ENCODE assay signal across 21 mouse cellular contexts in genomic region chr5:62778682-62779081, GRCm38 (mm10). TPM values are rescaled to one million over a fixed set of nuclear protein-coding genes. Genes with fewer than 3 reads are reported as not detected.
DNase-seq lines count a peak whose midpoint lies in the region; TF ChIP-seq lines count a peak whose summit lies in the region.
"Had no signal": no experiment of that assay in that cellular context is flagged by ENCODE, and none has a peak within 500 bp of the region (broad histone marks: within the 10 kb centered on the region; RNA-seq: fewer than 3 reads in every experiment).

No protein-coding gene starts in this region.

- no peak overlapping the region for H3K4me3 ChIP-seq in layer of hippocampus, adult 2 months
- H3K4me3 ChIP-seq in kidney, adult 2 months (ENCODE audit: insufficient read depth, low read depth, low read length): no peak overlapping the region
- H3K4me3 ChIP-seq: hindbrain, embryonic 13.5 days; limb, embryonic 15.5 days; midbrain, embryonic 12.5 days; neural tube, embryonic 13.5 days had no signal

- 0 out of 2 replicates have a peak overlapping the region, but pooled peaks have one; percentile 11 for H3K27ac ChIP-seq in layer of hippocampus, adult 2 months
- no peak overlapping the region for H3K27ac ChIP-seq in kidney, adult 2 months (ENCODE audit: insufficient read depth, low read depth, low read length)
- H3K27ac ChIP-seq: hindbrain, embryonic 13.5 days; limb, embryonic 15.5 days; midbrain, embryonic 12.5 days; neural tube, embryonic 13.5 days had no signal

- TF ChIP-seq CTCF in layer of hippocampus, adult 2 months (conservative IDR thresholded peaks at IDR 0.05): no peak
- no peak for TF ChIP-seq CTCF in brain, embryonic 14.5 days (IDR thresholded peaks at IDR 0.05; ENCODE audit: borderline replicate concordance, extremely low read depth, insufficient read depth, insufficient read length)
- no peak for TF ChIP-seq CTCF in kidney, adult 2 months (conservative IDR thresholded peaks at IDR 0.05; ENCODE audit: insufficient read depth, insufficient read length, low read depth, low read length)

- no peak for TF ChIP-seq POLR2A in brain, embryonic 14.5 days (IDR thresholded peaks at IDR 0.05; ENCODE audit: borderline replicate concordance, extremely low read depth, insufficient read depth, insufficient read length, poor library complexity, severe bottlenecking)
- TF ChIP-seq POLR2A in kidney, adult 2 months (IDR thresholded peaks at IDR 0.05; ENCODE audit: low read depth, low read length): no peak

- no peak for DNase-seq in layer of hippocampus, adult 2 months (ENCODE audit: low spot score in 2 of 2)
- no peak for DNase-seq in layer of hippocampus, adult 8-10 months (ENCODE audit: low spot score in 2 of 2)
- DNase-seq in A20 (ENCODE audit: low read depth, low spot score): peak; percentile 63
- peak; percentile 29 for DNase-seq in brain, embryonic 14.5 days (ENCODE audit: low read depth)
- peak; percentile 80 for DNase-seq in splenic B cell, adult 2 months (ENCODE audit: low read depth, low spot score)
- DNase-seq in embryo, embryonic 9.5 days (ENCODE audit: extremely low spot score): no peak
- DNase-seq in gastrocnemius, adult 18-20 months (ENCODE audit: low spot score): no peak
- no peak for DNase-seq in kidney, adult 2 months
- DNase-seq: cerebellum, adult 2 months; embryo, embryonic 11 days; kidney, adult 11 months; lung, embryonic 14.5 days had no signal

- H3K36me3 ChIP-seq in splenic B cell, adult 2 months (ENCODE audit: control insufficient read depth, insufficient read depth, low read length, poor library complexity, severe bottlenecking): no peaks in the 10 kb centered on the region
- H3K36me3 ChIP-seq in kidney, adult 2 months (ENCODE audit: control insufficient read depth, insufficient read depth, low read length): no peaks in the 10 kb centered on the region
- H3K36me3 ChIP-seq: hindbrain, embryonic 13.5 days; limb, embryonic 15.5 days; midbrain, embryonic 12.5 days; neural tube, embryonic 13.5 days had no signal

- no peaks in the 10 kb centered on the region for H3K4me1 ChIP-seq in kidney, adult 2 months (ENCODE audit: control insufficient read depth, insufficient read depth, low read length)
- H3K4me1 ChIP-seq: hindbrain, embryonic 13.5 days; limb, embryonic 15.5 days; midbrain, embryonic 12.5 days; neural tube, embryonic 13.5 days had no signal

- no peaks in the 10 kb centered on the region for H3K27me3 ChIP-seq in splenic B cell, adult 2 months (ENCODE audit: control insufficient read depth, insufficient read depth, low read length, poor library complexity, severe bottlenecking)
- H3K27me3 ChIP-seq in kidney, adult 2 months (replicated peaks; ENCODE audit: control insufficient read depth, insufficient read depth, low read length): no peaks in the 10 kb centered on the region
- H3K27me3 ChIP-seq: hindbrain, embryonic 13.5 days; limb, embryonic 15.5 days; midbrain, embryonic 12.5 days; neural tube, embryonic 13.5 days had no signal

- WGBS in kidney, adult 2 months: 58% methylated on average over 5 of the region's 5 CpGs

RNA-seq across cellular contexts. Expression of gene Arap2, which starts 12.7 kb away (rescaled TPM):
- 10 to 100 TPM; 48.6 to 49.8 TPM for total RNA-seq in layer of hippocampus, adult 2 months (2021)
- 10 to 100 TPM; 58.1 to 69.7 (median 64.1) TPM for total RNA-seq in layer of hippocampus, adult 8-10 months (2022)
- polyA plus RNA-seq in brain, embryonic 14.5 days (2012; rRNA removed): 3.0 and 3.3 TPM in 2 replicates
- 1 to 10 TPM; 1.9 to 2.2 TPM for total RNA-seq in gastrocnemius, adult 18-20 months (2021)
- 5.0 and 6.6 TPM in 2 replicates for polyA plus RNA-seq in kidney, adult 2 months (2012; rRNA removed)

RNA-seq across cellular contexts. Expression of gene Dthd1, which starts 34.9 kb away (rescaled TPM):
- under 1 TPM in 1 of 2 experiments, not detected in 1; 0.15 TPM for total RNA-seq in layer of hippocampus, adult 2 months (2021)
- under 1 TPM in 3 of 4 experiments, not detected in 1; 0.12 to 0.40 (median 0.31) TPM for total RNA-seq in layer of hippocampus, adult 8-10 months (2022)
- polyA plus RNA-seq in brain, embryonic 14.5 days (2012; rRNA removed): not detected in 2 replicates
- not detected for total RNA-seq in gastrocnemius, adult 18-20 months (2021)
- not detected in 2 replicates for polyA plus RNA-seq in kidney, adult 2 months (2012; rRNA removed)
- total RNA-seq: adrenal gland, postnatal 4 days had no signal
- polyA plus RNA-seq: cerebellum, adult 2 months; gonadal fat pad, adult 2 months; heart, postnatal 0 days; hindbrain, embryonic 13.5 days; large intestine, adult 2 months; limb, embryonic 15.5 days; lung, embryonic 14.5 days; midbrain, embryonic 12.5 days; neural tube, embryonic 13.5 days; urinary bladder, adult 2 months had no signal

Comparison
In these comparisons a context has a peak if more than half of its experiments do, and no peak if none do; other contexts are left out.
1. DNase-seq: peak in A20 (single experiment), brain, embryonic 14.5 days (single experiment) and splenic B cell, adult 2 months (single experiment); none in layer of hippocampus, adult 2 months (0 of 2), layer of hippocampus, adult 8-10 months (0 of 2), embryo, embryonic 9.5 days (single experiment), gastrocnemius, adult 18-20 months (single experiment) and kidney, adult 2 months (single experiment).
2. RNA of gene Arap2, which starts 12.7 kb away (total RNA-seq): 58.1 to 69.7 TPM in layer of hippocampus, adult 8-10 months and 48.6 to 49.8 TPM in layer of hippocampus, adult 2 months; 1.9 to 2.2 TPM in gastrocnemius, adult 18-20 months; every median in the first group is over 10 times any median in the second.